Mouse (Mus musculus): Measurements from ENCODE around the gene Usp34. TPM values are rescaled to one million over a fixed set of nuclear protein-coding genes. Genes with fewer than 3 reads are reported as not detected.

The Usp34 gene
- 15.3 TPM for polyA plus RNA-seq (2017; shearing (Covaris generic))

DNA sequence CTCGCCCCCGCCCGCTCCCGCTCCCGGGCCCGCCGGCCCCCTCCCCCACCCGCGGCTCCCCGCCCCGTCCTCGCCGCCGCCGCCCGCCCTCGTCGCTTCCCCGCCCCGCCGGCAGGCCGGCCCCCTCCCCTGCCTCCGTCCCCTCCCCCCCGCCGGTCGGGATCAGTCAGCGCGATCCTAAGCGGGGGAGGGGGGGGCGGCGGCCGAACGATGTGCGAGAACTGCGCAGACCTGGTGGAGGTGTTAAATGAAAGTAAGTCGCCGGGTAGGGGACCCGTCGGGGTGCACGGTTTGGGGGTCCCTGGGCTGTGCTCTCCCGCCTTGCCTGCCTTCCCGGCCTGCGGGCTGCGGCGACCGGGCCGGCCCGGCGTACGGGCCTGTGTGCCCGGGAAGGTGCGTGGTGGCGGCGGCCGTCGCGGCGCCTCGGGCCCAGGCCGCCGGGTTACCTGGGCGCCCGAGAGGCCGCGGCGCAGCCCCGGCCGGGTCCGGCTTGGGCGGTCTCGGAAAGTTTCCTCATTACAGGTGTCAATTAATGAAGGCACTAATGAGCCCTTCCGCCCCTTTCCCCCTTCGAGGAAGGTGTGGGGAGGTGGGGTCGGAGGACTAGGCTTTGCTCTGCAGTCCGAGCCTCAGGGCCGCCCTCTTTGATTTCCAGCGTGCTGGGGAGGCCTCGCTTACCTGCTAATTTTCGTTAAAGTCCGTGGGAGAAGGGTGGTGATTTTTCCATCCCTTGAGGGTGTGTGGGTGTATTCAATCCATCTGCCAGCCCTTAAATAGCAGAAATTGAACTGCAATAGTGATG lies at the start of gene Usp34:
Gene Usp34, plus strand, starts transcription at position 132 of the 802 bp plus-strand sequence.

DNA sequence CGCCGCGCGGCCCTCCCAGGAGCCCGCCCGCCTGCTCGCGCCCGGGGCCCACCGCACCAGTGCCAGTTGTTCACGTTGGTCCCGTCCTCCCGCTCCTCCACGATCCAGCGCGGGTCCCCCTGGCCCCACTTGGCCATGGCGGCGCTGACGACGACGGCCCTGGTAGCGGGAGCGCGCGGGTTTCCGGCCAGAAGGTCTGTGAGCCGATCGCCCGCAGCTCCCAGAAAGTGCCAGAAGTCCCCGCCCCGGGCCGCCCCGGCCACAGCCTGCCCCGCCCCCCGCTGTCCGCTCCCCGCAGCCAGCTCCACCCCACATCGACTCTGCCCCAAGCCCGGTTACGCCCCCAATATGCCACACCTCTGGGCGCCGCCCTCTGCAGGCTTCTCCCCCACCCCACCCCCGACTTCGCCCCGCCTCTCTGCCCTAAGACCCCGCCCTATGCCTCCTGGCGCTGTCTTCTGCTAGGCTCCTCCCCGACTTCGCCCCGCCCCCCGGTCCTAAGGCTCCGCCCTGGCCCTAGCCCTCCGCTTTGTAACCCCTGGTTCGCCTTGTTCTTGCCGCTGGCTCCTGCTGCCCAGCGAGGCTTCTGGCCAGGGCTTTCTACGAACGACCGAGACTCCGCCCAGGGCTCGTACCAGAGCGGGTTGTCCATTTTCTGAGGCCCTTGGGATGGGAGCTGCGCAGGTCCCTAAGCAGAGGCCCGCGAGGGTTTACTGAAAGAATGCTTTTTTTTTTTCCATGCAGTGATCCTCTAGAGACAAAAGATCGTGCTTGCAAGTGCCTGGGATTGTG lies 191.2 kb downstream of the Usp34 start, which contains the start of gene Ahsa2:
Gene Ahsa2, minus strand, starts transcription at position 313 of the 792 bp plus-strand sequence.

DNA sequence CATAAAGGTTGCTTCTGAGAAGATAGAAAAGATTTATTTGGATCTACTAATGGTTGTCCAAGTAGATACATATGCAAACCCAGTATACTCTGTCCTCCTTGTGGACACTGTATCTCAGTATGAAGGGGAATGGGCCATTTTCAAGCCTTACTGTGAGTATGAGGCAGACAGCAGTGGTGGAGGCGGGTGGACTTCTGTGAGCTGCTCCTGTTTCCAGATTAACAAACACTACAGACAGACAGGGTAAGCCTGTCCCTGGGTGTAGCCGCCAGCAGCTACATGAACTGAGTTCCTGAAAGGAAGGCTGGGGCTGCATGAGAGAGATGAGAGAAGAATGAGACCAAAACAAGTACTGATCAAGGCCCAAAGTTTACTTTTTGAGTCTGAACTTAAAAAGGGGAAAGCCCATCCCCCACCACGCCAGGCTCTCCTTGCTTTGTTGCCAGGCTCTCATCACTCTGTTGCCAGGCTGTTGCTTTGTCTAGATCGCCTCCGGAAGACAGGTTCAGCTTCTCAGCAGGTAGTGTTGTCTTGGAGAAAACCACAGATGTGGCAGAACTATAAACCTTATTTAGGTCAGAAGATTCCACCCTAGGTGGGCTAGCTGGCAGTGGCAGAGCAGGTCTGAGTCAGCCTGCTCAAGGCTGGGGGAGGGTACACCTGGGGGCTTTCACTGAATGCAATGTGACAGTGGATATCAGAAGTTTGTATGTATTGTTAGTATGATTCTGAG lies 213.9 kb downstream of the Usp34 start, which contains the start of gene 1700093K21Rik:
Gene 1700093K21Rik, minus strand, starts transcription at position 683 of the 733 bp plus-strand sequence.

Other genes starting within 250 kb of the Usp34 start
- 88.1 TPM for gene Xpo1, start 50.9 kb upstream of the Usp34 start, polyA plus RNA-seq (2017; shearing (Covaris generic))
- gene Ahsa2, start 191.1 kb downstream of the Usp34 start, polyA plus RNA-seq (2017; shearing (Covaris generic)): 98.1 TPM
- gene 1700093K21Rik, start 214.3 kb downstream of the Usp34 start, polyA plus RNA-seq (2017; shearing (Covaris generic)): not detected